Mouse (Mus musculus): ENCODE measurements around the gene Olfr1416. TPM values are rescaled to one million over a fixed set of nuclear protein-coding genes. Genes with fewer than 3 reads are reported as not detected.

Olfr1416 gene
- polyA plus RNA-seq (2017; shearing (Covaris generic)): not detected

GRCm38 (mm10) chr1:92485013-92485412 is at the start of gene Olfr1416:
Gene Olfr1416 (minus strand): TSS chr1:92485113.

DNA sequence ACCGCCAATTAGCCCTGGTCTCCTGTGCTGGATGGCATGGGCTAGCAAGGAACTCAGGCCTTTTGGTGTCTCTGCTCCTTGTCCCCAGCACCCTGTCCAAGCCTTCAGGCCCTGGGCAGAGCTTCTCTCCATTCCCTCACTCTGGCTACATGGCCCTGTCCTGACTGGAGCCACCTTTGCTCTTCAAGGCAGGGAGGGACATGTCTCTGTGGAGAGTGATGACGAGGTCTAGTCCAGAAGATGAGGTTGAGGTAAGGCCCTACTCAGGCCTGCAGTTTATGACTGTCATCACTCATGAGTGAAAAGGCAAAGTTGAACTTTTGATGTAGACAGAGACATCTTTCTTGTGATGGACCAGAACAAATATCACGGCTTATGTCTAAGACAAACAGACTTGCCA is 33.6 kb upstream of the Olfr1416 start, which contains the start of gene Olfr1414:
TSS of gene Olfr1414 (minus strand) at position 101 of the 400 bp plus-strand sequence.

GRCm38 (mm10) chr1:92496001-92496400 is 11.1 kb upstream of the Olfr1416 start, which contains the start of gene Olfr1415:
Gene Olfr1415 (minus strand): TSS chr1:92496101.

DNA sequence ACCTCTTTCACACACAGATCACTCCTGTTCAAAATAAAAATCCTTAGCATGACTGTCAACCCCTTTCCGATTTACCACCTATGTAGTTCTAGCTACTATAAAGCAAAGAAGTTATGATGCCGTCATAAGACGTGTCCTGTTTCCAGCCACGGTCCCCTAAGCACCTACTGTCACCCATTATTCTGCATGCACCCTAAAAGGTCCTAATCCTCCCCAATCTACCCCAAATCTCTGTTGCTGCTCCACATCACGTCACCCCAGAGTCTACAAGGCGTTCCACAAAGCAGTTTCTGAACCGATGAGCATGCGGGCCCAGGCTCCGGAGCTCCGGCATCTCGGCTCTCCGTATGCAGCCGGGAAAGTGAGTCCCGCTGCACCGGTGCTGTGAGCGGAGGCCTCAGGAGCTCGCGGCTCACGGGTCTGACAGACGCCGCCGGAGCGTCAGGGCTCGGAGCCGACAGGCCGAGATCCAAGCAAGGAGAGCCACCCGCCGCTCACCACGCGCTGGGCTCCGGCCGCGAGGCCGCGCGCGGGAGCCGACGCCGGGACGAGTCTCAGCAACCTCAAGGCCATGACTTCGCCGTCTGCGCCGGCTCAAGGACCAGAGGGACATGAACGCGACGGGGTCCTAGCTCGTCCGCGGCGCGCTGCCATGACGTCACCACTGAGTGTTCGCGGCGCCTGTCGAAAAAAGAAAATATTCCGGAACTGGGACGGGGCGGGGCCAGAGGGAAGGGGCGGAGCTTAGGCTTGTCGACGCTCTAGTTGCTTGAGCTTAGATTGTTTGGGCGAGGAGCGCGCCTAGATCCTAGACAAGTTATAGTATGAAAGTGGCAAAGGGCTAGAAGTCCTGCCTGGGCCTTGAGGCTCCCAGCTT is 11.5 kb downstream of the Olfr1416 start, which contains the start of gene Ndufa10:
TSS of gene Ndufa10 (minus strand) at position 696 of the 877 bp plus-strand sequence.

Other genes with a start within 250 kb of the Olfr1416 start
- 233 TPM for gene Ndufa10, start 11.3 kb downstream of the Olfr1416 start, polyA plus RNA-seq (2017; shearing (Covaris generic))
- gene Olfr1415, start 11.0 kb upstream of the Olfr1416 start, polyA plus RNA-seq (2017; shearing (Covaris generic)): not detected
- gene Olfr1414, start 33.5 kb upstream of the Olfr1416 start, polyA plus RNA-seq (2017; shearing (Covaris generic)): not detected
- gene Olfr1413, start 86.2 kb upstream of the Olfr1416 start, polyA plus RNA-seq (2017; shearing (Covaris generic)): not detected
- gene Olfr1412, start 100.7 kb upstream of the Olfr1416 start, polyA plus RNA-seq (2017; shearing (Covaris generic)): not detected
- not detected for gene Olfr1411, start 109.3 kb upstream of the Olfr1416 start, polyA plus RNA-seq (2017; shearing (Covaris generic))
- gene Olfr1410, start 120.7 kb upstream of the Olfr1416 start, polyA plus RNA-seq (2017; shearing (Covaris generic)): not detected
- not detected for gene Olfr12, start 132.7 kb upstream of the Olfr1416 start, polyA plus RNA-seq (2017; shearing (Covaris generic))
- 197 TPM for gene Cops9, start 156.9 kb upstream of the Olfr1416 start, polyA plus RNA-seq (2017; shearing (Covaris generic))
- 0.75 TPM for gene Otos, start 163.7 kb upstream of the Olfr1416 start, polyA plus RNA-seq (2017; shearing (Covaris generic))

Data from CD4-positive, CD25-positive, alpha-beta regulatory T cell (primary cell).